Mouse (Mus musculus): ENCODE data around the gene Gm12216. TPM values are rescaled to one million over a fixed set of nuclear protein-coding genes. Genes with fewer than 3 reads are reported as not detected.
"Not testable (repeated sequence)": the region's sequence is repeated elsewhere in the genome, so short reads cannot be mapped to it uniquely, and the experiment has no call there.

Gene Gm12216
- 1 to 10 TPM; 2.0 to 3.6 TPM for total RNA-seq (2021)
- long read RNA-seq, experiment 1, partial matches to known transcripts: 0 of 1 reads
- long read RNA-seq, experiment 1, other reads (novel, unspliced or antisense): 0 of 1 reads
- long read RNA-seq, experiment 2, partial matches to known transcripts: 0 of 1 reads
- long read RNA-seq, experiment 2, other reads (novel, unspliced or antisense): 1 of 1 reads

DNA sequence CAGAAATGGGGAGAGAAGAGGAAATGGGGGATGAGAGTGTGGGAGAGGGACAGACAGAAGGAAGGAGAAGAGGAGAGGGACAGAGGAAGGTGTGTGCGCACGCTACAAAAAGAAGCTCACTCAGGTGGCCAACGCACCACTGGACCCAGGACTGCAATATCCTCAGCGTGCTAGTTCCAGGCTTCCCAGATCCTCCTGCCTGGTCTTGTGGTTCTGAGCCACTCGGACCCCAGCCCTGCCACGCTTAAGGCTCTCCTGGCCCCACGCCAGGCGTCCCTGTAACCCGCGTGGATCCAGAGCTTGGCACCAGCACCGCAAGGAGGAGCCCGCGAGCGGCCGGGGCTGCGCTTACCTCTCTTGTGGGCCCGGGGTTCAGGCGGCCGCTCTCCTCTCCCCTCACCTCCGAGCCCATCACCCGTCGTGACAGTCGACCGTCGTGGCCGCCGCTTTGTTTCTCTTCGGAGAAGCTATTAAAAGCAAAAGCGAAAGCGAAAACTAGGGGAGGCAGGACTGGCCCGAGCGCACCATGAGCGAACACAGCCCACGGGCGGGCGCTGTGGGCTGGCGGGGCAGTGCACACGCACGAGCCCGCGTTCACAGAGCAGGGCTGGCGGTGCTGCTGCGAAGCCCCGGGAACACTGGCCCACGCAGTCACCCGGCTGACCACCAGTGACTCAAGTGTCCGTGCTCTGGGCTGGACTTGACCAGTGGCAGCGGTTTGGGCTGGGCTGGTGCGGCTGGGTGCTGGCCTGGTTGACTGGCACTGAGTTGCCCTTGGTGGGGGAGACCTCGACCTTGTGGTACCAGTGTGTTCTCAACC, at the start of gene Gm12216:
Gene Gm12216 (minus strand): TSS at position 496 of the 820 bp plus-strand sequence.
- DNase-seq: peak; percentile 62 to 64
- intact Hi-C loops (cut with DNase I): not testable (repeated sequence)

DNA sequence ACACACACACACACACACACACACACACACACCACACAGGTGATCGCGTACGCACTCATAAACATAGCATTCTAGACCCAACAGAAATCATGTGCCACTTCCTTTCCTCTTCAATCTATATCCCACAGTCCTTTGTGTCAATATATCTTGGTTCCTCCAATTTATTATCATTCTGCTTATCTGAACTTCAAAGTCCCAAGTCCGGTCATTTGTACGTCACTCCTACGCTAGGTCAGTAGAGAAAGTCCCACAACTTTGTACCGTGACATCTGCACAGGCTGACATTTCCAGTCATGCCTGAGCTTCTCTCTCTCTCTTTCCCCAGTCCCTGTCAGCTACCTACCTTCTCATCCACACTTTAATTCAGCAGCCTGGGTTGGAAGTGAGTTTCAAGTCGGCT, 49.6 kb upstream of the Gm12216 start:
- DNase-seq: no peak
- intact Hi-C loops (cut with DNase I): no loop called here

GRCm38 (mm10) chr11:53904534-53904925, 45.5 kb upstream of the Gm12216 start:
- intact Hi-C loops (cut with DNase I): no loop called here
- no peak for DNase-seq

GRCm38 (mm10) chr11:53903781-53904533, 44.9 kb upstream of the Gm12216 start:
- intact Hi-C loops (cut with DNase I): no loop called here
- DNase-seq: peak; percentile 28 to 36

DNA sequence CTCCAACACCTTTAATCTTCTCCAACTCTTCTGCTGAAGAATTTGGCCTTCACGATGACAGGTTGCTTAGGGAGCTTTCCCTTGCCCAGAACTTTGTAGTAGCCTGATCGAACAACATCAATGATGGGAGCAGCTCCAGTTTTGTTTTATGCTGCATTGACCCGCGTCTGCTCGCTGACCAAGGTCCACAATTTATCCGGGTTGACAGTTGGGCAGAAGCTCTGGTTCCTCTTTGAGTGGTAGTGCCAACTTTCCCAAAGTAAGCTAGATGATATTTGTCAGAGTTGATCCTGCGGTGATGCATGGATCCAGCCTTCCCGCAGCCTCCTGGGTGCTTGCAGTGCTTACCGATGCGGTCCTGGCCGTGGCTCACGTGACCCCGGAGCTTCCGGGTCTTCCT, 43.7 kb upstream of the Gm12216 start:
- intact Hi-C loops (cut with DNase I): no loop called here

GRCm38 (mm10) chr11:53900991-53901390, 41.9 kb upstream of the Gm12216 start:
- DNase-seq: no peak
- intact Hi-C loops (cut with DNase I): no loop called here

More for the DNA sequence above, 43.7 kb upstream of the Gm12216 start:
- no peak for DNase-seq

DNA sequence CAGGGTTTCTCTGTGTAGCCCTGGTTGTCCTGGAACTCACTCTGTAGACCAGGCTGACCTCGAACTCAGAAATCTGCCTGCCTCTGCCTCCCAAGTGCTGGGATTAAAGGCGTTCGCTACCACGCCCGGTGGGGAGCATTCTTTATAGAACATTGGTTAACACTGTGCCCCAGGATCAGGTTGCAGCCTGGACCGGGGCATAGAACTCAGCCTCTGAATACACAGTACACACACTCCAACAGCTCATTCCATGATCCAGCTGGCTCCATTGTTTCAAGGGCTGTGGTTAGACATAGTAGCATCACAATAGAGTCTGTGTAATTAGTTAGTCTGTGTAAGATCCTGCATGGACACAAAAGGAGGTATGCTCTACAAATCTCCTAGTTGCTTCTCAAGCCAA, 40.9 kb upstream of the Gm12216 start:
- DNase-seq: no peak
- intact Hi-C loops (cut with DNase I): no loop called here

GRCm38 (mm10) chr11:53899004-53899403, 39.9 kb upstream of the Gm12216 start:
- DNase-seq: no peak
- intact Hi-C loops (cut with DNase I): no loop called here

DNA sequence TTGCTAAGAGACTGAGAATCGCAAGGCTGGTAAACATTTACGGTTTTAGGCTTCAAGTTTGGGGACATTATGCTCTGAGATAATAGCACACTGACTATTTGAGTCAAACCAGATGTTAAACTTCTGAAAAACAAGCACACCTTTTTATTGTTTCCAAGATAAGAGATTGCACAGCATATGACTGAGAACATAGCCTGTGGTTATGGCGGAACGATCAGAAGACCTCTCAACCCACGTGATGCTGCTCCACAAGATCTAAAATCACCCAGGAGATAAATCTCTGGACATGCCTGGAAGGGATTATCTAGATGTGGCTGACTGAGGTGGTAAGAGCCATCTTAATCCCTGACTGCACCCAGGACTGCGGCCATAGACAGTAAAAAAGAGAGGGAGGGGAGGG, 37.9 kb upstream of the Gm12216 start:
- intact Hi-C loops (cut with DNase I): no loop called here
- no peak for DNase-seq

DNA sequence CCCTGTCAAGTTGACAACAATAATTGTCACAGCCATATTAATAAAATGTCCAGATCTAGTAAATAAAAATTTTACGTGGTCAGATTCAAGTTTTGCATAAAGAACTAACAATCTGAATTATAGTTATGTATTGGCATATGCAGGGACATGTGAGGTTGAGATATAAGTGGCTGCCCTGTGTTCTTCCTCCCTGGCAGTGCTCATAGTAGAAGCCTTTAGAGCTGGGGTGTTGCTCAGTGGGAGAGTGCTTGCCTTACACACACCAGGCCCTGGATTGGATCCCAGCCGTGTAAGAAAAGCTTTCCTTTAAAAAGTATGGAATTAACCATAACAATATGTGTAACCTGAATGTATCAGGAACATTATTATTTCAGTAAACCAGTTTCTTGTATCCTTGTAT, 34.4 kb upstream of the Gm12216 start:
- DNase-seq: no peak

DNA sequence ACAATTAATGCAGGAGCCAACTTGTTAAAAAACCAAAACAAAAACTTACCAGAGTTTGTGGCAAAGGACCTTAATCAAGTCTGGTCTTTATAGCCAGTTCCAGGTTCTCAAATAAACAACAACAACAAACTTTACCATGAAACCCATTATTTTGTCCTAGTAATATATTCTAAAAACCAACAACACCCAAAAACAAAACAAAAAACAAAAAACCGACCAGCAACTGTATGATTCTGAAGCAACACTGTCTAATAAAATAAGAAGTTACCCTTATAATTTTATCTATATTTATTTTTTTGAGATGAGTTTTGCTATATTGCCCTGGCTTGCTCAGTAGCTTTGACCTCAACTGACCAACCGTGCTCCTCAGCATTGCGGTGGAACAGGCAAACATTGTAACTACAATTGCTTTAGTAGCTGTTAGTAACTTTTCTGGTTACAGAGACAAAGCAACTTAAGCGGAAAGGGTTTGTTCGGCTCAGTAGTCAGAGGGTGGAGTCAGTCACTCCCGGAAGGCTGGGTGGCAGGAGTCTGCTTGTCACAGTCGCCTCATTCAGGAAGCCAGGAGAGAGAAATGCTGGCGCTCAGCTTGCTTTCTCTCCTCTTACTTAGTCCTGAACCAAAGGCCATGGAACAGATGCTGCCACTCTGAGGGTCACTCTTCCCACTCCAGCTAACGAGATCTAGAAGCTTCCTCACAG, 33.8 kb upstream of the Gm12216 start:
- intact Hi-C loops (cut with DNase I): no loop called here
- peak in 1 of 2 experiments; percentile 17 for DNase-seq

More for the DNA sequence above, 34.4 kb upstream of the Gm12216 start:
- intact Hi-C loops (cut with DNase I): no loop called here

GRCm38 (mm10) chr11:53891505-53892451, 32.7 kb upstream of the Gm12216 start, which contains the start of gene Slc22a5:
TSS of gene Slc22a5 (minus strand) at chr11:53891660.
- intact Hi-C loops (cut with DNase I): no loop called here
- peak; percentile 97 to 99 for DNase-seq

DNA sequence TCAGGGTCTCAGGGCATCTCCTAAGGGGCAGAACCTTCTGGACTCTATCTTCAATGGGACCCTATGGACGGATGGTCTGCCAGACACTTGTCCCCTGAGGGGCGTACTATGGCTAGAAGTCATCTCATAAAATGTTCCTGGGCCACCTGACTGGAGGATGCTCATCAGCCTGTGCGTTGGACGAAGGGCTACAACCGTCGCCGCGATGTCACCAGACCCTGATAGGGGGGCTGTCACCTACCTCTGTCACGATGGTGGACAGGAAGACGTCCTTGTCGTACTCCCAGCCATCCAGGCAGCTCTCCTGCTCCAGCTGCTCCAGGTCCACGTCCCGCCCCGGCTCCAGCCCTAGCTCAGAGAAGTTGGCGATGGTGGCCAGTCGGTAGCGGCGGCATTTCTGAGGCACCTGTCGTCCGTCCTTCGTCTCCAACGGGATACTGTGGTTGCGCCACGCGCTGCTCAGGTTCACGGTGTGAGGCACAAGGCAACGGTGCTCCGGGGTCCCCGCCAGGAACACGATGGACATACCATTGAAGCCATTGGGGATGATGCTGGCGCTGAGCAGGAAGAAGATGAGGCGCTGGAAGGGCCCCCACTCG, 31.9 kb upstream of the Gm12216 start:
- intact Hi-C loops (cut with DNase I): no loop called here
- no peak for DNase-seq

- no peak for DNase-seq
- intact Hi-C loops (cut with DNase I): no loop called here
These were observed 31.2 kb upstream of the Gm12216 start for GRCm38 (mm10) chr11:53890225-53890624.

- DNase-seq: no peak
- intact Hi-C loops (cut with DNase I): no loop called here
These were observed 30.1 kb upstream of the Gm12216 start for GRCm38 (mm10) chr11:53889091-53889645.

DNA sequence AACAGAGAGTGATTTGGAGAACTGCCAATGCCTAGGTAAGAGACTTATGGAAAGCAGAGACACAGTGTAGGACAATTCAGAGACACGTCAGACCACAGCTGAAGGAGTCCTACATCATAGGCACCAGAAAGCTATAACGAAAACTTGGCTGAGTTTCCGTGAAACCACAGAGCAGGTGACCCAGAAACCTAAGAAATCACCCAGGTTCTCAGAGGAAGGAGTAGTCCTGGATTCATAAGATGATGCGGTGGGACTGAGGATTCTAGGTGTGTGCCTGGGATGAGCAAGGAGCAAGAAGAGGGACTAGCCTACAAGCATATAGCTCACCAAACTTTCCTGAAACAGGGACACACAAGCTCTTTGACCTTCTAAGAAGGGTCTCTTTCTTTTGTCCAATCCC, 29.2 kb upstream of the Gm12216 start:
- no peak for DNase-seq
- intact Hi-C loops (cut with DNase I): no loop called here

- intact Hi-C loops (cut with DNase I): no loop called here
- DNase-seq: no peak
These were observed 24.2 kb upstream of the Gm12216 start for GRCm38 (mm10) chr11:53883287-53883686.

DNA sequence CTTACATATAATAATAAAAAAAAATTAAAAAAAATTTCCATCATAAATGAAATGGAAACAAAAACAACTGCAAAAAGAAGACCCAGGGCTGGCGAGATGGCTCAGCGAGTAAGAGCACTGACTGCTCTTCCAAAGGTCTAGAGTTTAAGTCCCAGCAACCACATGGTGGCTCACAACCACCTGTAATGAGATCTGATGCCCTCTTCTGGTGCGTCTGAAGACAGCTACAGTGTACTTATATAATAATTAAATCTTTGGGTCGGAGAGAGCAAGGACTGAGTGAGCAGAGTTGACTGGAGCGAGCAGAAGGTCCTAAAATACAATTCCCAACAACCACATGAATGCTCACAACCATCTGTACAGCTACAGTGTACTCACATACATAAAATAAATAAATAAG, 19.0 kb upstream of the Gm12216 start:
- DNase-seq; intact Hi-C loops (cut with DNase I): not testable (repeated sequence)

- no peak for DNase-seq
- intact Hi-C loops (cut with DNase I): no loop called here
These were observed 17.4 kb upstream of the Gm12216 start for GRCm38 (mm10) chr11:53876488-53876887.

All from heart, postnatal 14 days (tissue).